Mouse (Mus musculus): Measurements from ENCODE around the gene Slc26a5. TPM values are rescaled to one million over a fixed set of nuclear protein-coding genes. Genes with fewer than 3 reads are reported as not detected.

Slc26a5 gene
- polyA plus RNA-seq (2012; rRNA removed; ENCODE audit: low replicate concordance), result not detected in 2 replicates

GRCm38 (mm10) chr5:21865346-21866107 is at the start of gene Slc26a5:
Slc26a5 (minus strand) TSS chr5:21865604.

GRCm38 (mm10) chr5:21785053-21785452 is 80.4 kb downstream of the Slc26a5 start, which contains the start of the genes Dnajc2 and Psmc2:
Dnajc2 (minus strand) TSS chr5:21785251.
Psmc2 (plus strand) TSS chr5:21785283.

Other genes with a start within 250 kb of the Slc26a5 start
- 0.87 and 1.5 TPM in 2 replicates for gene Fbxl13, start 220.0 kb downstream of the Slc26a5 start, polyA plus RNA-seq (2012; rRNA removed; ENCODE audit: low replicate concordance)
- 20.3 and 66.6 TPM in 2 replicates for gene Armc10, start 219.8 kb downstream of the Slc26a5 start, polyA plus RNA-seq (2012; rRNA removed; ENCODE audit: low replicate concordance)
- gene Napepld, start 164.2 kb downstream of the Slc26a5 start, polyA plus RNA-seq (2012; rRNA removed; ENCODE audit: low replicate concordance), result 12.9 and 13.4 TPM in 2 replicates
- 53.2 and 75.4 TPM in 2 replicates for gene Pmpcb, start 128.5 kb downstream of the Slc26a5 start, polyA plus RNA-seq (2012; rRNA removed; ENCODE audit: low replicate concordance)
- gene Dnajc2, start 80.4 kb downstream of the Slc26a5 start, polyA plus RNA-seq (2012; rRNA removed; ENCODE audit: low replicate concordance), result 3.4 and 11.4 TPM in 2 replicates
- gene Psmc2, start 80.3 kb downstream of the Slc26a5 start, polyA plus RNA-seq (2012; rRNA removed; ENCODE audit: low replicate concordance), result 35.2 and 37.2 TPM in 2 replicates

Data from subcutaneous adipose tissue, adult 2 months (tissue).